Mouse (Mus musculus): ENCODE measurements around the gene Csmd2.

- TF ChIP-seq ZNF384 (IDR thresholded peaks at IDR 0.05; ENCODE audit: low read depth, low read length) (no peak), ZC3H11A (IDR thresholded peaks at IDR 0.05; ENCODE audit: borderline replicate concordance, low read depth, low read length) (no peak), CHD2 (IDR thresholded peaks at IDR 0.05; ENCODE audit: low read depth, low read length) (no peak), HCFC1 (IDR thresholded peaks at IDR 0.05; ENCODE audit: borderline replicate concordance, insufficient read depth, low read length) (no peak)
These were observed 287.9 kb downstream of the Csmd2 start for GRCm38 (mm10) chr4:128275586-128275985.
